Mouse (Mus musculus): Measurements from ENCODE around the gene Ptx4. TPM values are rescaled to one million over a fixed set of nuclear protein-coding genes. Genes with fewer than 3 reads are reported as not detected.

Ptx4 gene
- total RNA-seq, 2 experiments from 2014 or later, result 6.0 to 12.6 TPM

Other genes with a start within 250 kb of the Ptx4 start
- 10 to 100 TPM; 19.2 to 21.4 TPM for gene Nubp2, start 234.4 kb upstream of the Ptx4 start, total RNA-seq (2021)
- 10 to 100 TPM; 29.0 to 32.3 TPM for gene Spsb3, start 234.1 kb upstream of the Ptx4 start, total RNA-seq (2021)
- gene Eme2, start 225.7 kb upstream of the Ptx4 start, total RNA-seq (2021), result 10 to 100 TPM; 27.8 to 28.0 TPM
- gene Mrps34, start 225.6 kb upstream of the Ptx4 start, total RNA-seq (2021), result 10 to 100 TPM; 93.0 to 94.7 TPM
- gene Nme3, start 224.3 kb upstream of the Ptx4 start, total RNA-seq (2021), result 10 to 100 TPM; 10.3 to 14.5 TPM
- gene Mapk8ip3, start 183.8 kb upstream of the Ptx4 start, total RNA-seq (2021), result 10 to 100 TPM; 50.0 to 51.1 TPM
- 10 to 100 TPM; 41.7 to 44.3 TPM for gene Jpt2, start 160.1 kb upstream of the Ptx4 start, total RNA-seq (2021)
- gene Cramp1l, start 105.0 kb upstream of the Ptx4 start, total RNA-seq (2021), result 10 to 100 TPM; 13.9 to 14.9 TPM
- 10 to 100 TPM in 1 of 2 experiments, 1 to 10 TPM in 1; 9.0 to 10.1 TPM for gene Ift140, start 104.7 kb upstream of the Ptx4 start, total RNA-seq (2021)
- 10 to 100 TPM; 14.6 to 19.9 TPM for gene Tmem204, start 37.2 kb upstream of the Ptx4 start, total RNA-seq (2021)
- gene Telo2, start 4.8 kb upstream of the Ptx4 start, total RNA-seq (2021), result 10 to 100 TPM; 23.5 to 27.8 TPM
- gene Clcn7, start 12.6 kb downstream of the Ptx4 start, total RNA-seq (2021), result 10 to 100 TPM; 23.0 to 25.0 TPM
- gene Ccdc154, start 41.7 kb downstream of the Ptx4 start, total RNA-seq (2021), result under 1 TPM; 0.15 to 0.21 TPM
- not detected for gene Gm38655, start 54.7 kb downstream of the Ptx4 start, total RNA-seq (2021)
- gene BC003965, start 63.8 kb downstream of the Ptx4 start, total RNA-seq (2021), result 10 to 100 TPM; 12.5 to 12.9 TPM
- 10 to 100 TPM in 1 of 2 experiments, 1 to 10 TPM in 1; 9.5 to 12.6 TPM for gene Unkl, start 67.6 kb downstream of the Ptx4 start, total RNA-seq (2021)
- 10 to 100 TPM; 14.9 to 16.2 TPM for gene Gnptg, start 119.4 kb downstream of the Ptx4 start, total RNA-seq (2021)
- 10 to 100 TPM; 25.5 to 26.4 TPM for gene Tsr3, start 119.4 kb downstream of the Ptx4 start, total RNA-seq (2021)
- gene Baiap3, start 135.6 kb downstream of the Ptx4 start, total RNA-seq (2021), result under 1 TPM in 1 of 2 experiments, not detected in 1; 0.54 TPM
- gene Ube2i, start 153.9 kb downstream of the Ptx4 start, total RNA-seq (2021), result 100 to 1,000 TPM; 178 to 203 TPM
- 10 to 100 TPM; 18.4 to 21.5 TPM for gene Prss34, start 177.6 kb downstream of the Ptx4 start, total RNA-seq (2021)
- gene Prss28, start 187.9 kb downstream of the Ptx4 start, total RNA-seq (2021), result not detected
- gene Prss29, start 197.9 kb downstream of the Ptx4 start, total RNA-seq (2021), result not detected
- gene Tpsab1, start 224.8 kb downstream of the Ptx4 start, total RNA-seq (2021), result 10 to 100 TPM; 34.5 to 40.2 TPM
- gene Tpsb2, start 245.5 kb downstream of the Ptx4 start, total RNA-seq (2021), result 100 to 1,000 TPM in 1 of 2 experiments, 10 to 100 TPM in 1; 86.0 to 110 TPM
- gene Tpsg1, start 248.5 kb downstream of the Ptx4 start, total RNA-seq (2021), result under 1 TPM; 0.54 to 0.60 TPM

All from gastrocnemius, postnatal 4 days (tissue).